Mouse (Mus musculus) B cell, adult 2 months (primary cell): Measurements from ENCODE around the gene Rhoq.

Experiments
- DNase-seq, 2 experiments: peaks; one replicate each; pipeline ENCODE4 v3.0.0; 2022

The Rhoq gene

DNA sequence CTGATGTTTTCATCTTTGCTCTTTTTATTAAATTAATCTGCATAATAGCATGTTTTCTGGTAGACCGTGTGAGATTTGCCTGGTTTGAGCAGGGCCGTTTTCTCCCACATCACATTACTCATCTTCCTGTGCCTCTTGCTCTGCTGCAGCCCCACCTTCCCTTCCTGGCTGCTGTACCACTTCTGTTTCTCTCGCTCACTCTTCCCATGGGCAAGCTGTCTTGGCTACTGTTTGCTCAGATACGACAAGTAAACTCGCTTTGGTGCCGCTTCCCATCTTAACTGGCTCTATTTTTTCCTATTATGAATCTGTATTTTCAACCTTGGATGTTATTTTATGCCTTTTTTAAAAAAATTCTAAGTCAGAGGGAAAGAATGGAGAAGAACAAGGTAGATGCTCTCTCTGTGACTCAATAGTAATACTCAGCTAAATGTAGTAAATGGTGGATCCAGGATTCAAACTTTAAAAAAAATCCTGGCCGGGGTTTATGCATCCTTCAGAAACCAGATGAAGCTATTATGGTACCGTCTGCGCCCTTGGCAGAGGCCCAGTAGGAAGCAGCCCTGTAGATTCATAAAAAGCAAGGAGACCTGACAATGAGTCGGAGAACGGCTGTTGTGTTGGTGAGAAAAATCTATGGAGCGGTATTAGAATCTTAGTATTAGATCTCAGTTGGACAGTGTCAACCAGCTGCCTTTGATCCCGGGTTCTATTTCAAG is 48.6 kb downstream of the Rhoq start:
- no peak for DNase-seq

DNA sequence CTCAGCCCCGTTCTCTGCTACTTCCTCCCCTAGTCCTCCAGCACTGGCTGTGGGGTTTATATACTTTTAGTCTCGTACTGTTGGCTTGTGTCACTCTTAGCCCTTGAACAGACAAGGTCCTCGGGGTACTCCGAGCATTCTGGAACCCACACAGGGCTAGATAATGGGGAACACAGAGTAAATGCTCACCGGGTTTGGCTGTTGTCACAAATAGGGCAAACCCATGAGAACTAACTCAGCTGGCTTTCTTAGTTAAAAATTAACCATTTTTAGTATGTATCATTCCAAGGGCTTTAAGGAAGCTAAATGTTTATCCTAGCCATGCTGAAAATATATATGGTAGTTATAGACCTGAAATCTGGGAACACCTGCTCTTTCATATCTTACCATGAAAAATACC is 56.8 kb downstream of the Rhoq start:
- DNase-seq = no peak

DNA sequence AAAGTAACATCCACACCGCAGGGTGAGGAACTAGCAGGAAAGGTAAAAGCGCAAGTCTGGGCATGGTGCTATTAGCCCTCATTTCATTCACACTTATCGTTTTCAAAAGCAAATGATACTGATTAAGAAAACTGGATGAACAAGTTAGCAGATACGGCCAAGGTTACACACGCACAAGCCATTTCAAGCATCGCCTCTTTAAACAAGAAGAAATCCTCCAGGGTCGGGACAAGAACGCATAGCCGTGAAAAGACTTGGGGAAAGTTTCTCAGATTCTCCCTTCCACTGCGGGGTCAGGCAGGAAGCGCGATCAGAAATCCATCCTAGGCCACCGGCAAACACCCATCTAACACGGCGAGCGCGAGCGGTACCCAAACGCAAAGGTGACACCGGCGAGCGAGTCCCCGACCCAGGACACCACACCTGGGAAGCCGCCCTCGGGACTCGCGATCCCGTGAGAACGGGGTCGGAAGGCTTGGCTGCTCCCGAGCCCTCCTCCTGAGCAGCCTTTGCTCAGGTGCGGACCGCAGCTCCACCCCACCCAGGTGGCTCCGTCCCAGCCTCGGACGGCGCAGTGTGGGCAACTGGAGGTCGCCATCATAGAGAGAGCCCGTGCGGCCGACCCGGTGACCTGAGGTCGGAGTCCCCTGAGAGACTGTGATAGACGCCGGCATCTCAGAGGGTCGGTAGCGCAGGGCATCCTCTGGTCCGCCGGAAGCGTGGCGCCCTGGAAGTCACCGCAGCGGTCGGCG is 61.8 kb downstream of the Rhoq start:
- peak; percentile 41 to 42 for DNase-seq

DNA sequence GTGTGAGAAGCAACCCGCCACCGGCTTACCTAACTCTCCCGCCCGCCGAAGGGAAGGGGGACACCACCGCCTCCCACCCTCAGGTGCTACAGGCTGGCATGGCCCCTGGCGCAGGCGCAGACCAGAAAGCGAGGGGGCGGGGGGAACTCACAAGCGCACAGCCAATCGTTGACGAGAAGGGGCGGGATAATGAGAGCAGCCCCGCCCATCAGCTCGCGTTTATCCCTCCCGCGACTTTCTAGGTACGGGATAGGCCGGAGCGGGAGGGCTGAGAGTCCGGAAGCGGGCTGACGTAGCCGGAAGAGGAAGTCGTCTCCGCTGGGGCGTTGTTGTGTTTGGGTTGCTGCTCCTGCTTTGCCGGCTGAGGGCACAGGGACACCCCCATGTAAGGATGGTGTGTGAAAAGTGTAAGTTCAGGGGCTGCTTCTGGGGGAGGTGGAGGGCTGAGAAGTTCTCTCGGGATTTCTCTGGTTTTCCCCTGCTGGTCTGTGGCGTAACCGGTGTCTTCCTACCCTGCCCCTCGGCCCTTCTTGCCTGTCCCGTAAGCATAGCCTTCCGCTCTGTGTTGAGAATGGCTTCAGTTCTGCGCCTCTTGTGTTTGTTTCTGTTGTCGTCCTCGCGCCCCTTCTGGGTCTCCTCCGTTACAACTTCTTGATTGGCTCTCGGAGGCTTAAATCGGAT is 62.5 kb downstream of the Rhoq start, which contains the start of the genes Pigf and Cript:
TSS of gene Pigf (minus strand) at position 138 of the 681 bp plus-strand sequence.
TSS of gene Cript (plus strand) at position 282 of the 681 bp plus-strand sequence.
- peak; percentile 98 to 99 for DNase-seq

DNA sequence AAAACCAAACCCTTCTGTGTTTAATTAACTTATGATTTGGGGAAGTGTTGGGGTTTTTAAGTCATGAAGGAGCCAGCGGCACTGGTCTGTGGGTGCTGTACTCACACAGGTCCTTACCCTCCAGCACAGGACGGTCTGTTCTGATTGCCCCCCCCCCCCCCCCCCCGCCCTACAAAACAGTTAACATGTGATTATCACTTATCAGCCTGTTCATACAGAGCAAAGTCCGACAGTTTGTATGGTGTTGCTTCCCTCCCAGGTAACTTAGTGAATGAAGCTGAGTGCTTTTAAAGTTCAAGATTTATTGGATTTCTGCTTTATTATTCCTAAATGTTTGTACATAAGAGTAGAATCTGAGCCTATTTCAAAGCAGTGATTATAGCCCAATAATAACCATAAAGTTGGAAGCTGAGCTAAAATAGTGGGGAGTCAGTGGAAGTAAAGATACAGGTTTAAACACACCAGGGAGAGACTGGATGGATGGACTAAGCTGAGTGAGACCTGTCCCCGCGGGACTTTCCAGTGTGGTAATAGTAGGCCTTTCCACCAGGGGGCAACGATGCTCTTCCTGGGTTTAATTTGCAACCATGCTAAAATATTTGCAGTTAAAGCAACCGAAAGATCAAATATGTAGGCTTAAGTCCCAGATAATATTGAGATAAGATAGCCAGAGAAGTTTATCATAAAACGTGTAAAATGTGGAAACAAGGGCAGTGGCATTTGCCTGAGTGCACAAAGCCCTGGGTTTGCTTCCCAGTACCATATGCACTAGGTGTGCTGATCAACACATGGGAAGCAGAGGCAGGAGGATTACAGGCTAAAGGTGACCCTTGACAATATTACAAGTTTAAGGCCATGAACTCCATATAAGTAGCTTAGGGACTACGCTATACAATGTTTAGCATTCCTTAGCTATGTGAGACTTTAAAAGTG is 73.5 kb downstream of the Rhoq start:
- DNase-seq = peak; percentile 68 to 69

DNA sequence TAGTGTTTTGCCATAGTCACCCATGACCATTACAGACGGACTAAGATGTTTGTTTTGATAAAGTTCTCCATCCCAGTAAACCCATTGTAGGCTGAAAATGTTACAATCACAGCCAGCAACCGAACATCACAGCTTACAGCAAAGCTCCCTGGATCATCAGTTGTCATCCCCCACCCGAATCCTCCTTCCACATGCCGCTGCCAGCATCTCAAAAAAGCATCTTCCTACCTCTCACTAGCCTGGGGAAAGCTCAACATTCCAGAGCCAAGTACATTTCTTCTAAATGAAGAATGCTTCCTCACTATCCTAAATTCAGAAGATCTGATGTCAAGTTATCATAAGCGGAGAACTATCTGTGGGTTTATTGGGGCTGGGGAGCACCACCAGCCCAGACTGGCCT is 75.6 kb downstream of the Rhoq start:
- DNase-seq = no peak

DNA sequence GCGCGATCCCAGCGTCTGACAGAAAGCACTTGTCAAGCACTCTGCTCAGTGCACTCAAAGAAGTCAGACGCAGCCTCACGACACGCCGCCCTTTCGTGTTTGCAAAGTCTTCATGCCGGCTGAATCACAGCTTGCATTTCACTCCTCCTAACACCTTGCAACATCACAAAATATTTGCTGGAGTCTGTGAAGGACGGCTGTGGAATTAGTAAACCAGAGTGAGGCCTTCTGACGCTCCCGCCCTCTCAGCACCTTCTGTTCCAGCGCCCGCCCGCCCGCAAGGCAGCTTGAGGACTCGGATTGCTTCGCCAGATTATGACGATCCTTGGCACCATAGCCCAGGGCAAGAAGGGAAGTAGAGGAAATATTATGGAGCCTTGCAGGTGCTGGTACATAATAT is 78.9 kb downstream of the Rhoq start:
- no peak for DNase-seq

DNA sequence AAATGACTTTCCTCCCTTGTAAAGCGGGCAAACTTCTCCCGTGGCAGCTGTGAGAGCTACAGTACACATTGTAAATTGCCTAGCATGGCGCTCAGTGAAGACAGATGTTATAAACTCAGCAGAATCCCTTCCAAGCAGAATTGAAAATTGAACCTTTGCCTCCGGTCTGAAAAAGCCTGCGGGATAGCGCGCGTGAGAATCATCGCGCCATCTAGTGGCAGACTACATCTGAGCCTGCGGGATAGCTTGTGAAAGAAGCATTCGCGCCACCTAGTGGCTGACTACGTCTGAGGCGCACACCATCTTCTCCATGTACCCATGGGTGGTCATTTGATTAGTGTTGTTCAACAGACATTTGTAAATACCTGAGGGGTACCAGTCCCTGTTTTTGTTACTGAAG is 81.5 kb downstream of the Rhoq start:
- peak; percentile 88 for DNase-seq

DNA sequence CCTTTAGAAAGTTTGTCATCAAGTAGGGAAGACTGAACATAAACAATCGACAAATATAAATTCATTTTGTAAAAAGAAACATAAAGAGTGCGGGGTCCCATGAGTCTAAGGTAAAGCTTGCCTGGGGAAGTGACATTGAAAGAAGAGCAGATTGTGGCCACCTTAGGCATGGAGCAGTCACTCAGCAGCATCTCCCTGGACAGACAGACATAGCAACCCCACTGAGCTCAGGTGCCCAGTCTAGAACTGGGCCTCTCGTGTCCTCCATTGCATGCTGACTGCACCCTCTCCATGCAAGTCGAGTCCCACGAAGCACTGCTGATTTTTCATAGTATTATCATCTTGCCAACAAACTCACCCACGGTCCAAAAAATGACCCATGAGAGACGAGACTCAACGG is 81.9 kb downstream of the Rhoq start:
- no peak for DNase-seq
